Mouse (Mus musculus) cortical plate, adult 2 months (tissue): Measurements from ENCODE around the gene Vegfa.

ENCODE experiments used
- CTCF ChIP-seq: fragments of 200-500 bp; IDR thresholded peaks from 2 replicates; pipeline ENCODE4 v1.5.1; 2011; ENCODE audit warnings: mild to moderate bottlenecking, control low read depth, low read length; ENCODE audit not compliant: insufficient read depth; ENCODE audit errors: extremely low read depth
- POLR2A ChIP-seq: fragments of 200-500 bp; IDR thresholded peaks from 2 replicates; pipeline ENCODE4 v1.6.1; 2011; ENCODE audit warnings: mild to moderate bottlenecking, low read length, control low read depth; ENCODE audit not compliant: insufficient read depth; ENCODE audit errors: extremely low read depth

- TF ChIP-seq CTCF, result no peak
- no peak for TF ChIP-seq POLR2A
Observed at GRCm38 (mm10) chr17:45969596-45969995, 62.6 kb downstream of the Vegfa start.
